Mouse (Mus musculus) forebrain, embryonic 11.5 days (tissue): ENCODE data around the gene Slc11a2. TPM values are rescaled to one million over a fixed set of nuclear protein-coding genes. Genes with fewer than 3 reads are reported as not detected.
"Not testable (repeated sequence)": the region's sequence is repeated elsewhere in the genome, so short reads cannot be mapped to it uniquely, and the experiment has no call there.

Experiments
- ATAC-seq: fragments of 200-750 bp; cut with Nextera tagmentation; replicated peaks from 2 replicates; pipeline ENCODE4 v1.8.0; 2017; ENCODE audit warnings: moderate TSS enrichment; ENCODE audit not compliant: low FRiP score
- DNase-seq: peaks from one replicate; pipeline ENCODE4 v3.0.0-alpha.2; 2017; ENCODE audit warnings: low spot score
- H3K27ac ChIP-seq: fragments of 300-500 bp; sonication (generic); 2 replicates; pipeline ENCODE4 v1.5.1; 2014; ENCODE audit warnings: low read depth, low read length
- H3K27me3 ChIP-seq: fragments of 300-500 bp; sonication (generic); 2 replicates; pipeline ENCODE4 v1.6.1; 2014; ENCODE audit warnings: mild to moderate bottlenecking, low read length, mixed read lengths; ENCODE audit not compliant: control insufficient read depth, insufficient read depth
- H3K36me3 ChIP-seq: fragments of 300-500 bp; sonication (generic); 2 replicates; pipeline ENCODE4 v1.6.1; 2014; ENCODE audit warnings: mild to moderate bottlenecking, low read length, moderate library complexity, mixed read lengths; ENCODE audit not compliant: control insufficient read depth, insufficient read depth
- H3K4me1 ChIP-seq: fragments of 300-500 bp; sonication (generic); replicated peaks from 2 replicates; pipeline ENCODE4 v1.6.1; 2014; ENCODE audit warnings: low read length, mixed read lengths; ENCODE audit not compliant: control insufficient read depth, insufficient read depth
- H3K4me2 ChIP-seq: fragments of 300-500 bp; sonication (generic); 2 replicates; pipeline ENCODE4 v1.6.1; 2014; ENCODE audit warnings: low read depth, mild to moderate bottlenecking, low read length, moderate library complexity, mixed read lengths; ENCODE audit not compliant: severe bottlenecking
- H3K4me3 ChIP-seq: fragments of 300-500 bp; sonication (generic); 2 replicates; pipeline ENCODE4 v1.5.1; 2014; ENCODE audit warnings: low read depth, low read length
- H3K9ac ChIP-seq: fragments of 300-500 bp; sonication (generic); 2 replicates; pipeline ENCODE4 v1.6.1; 2014; ENCODE audit warnings: low read length
- H3K9me3 ChIP-seq: fragments of 300-500 bp; sonication (generic); 2 replicates; pipeline ENCODE4 v1.6.1; 2016; ENCODE audit warnings: low read length, mixed read lengths; ENCODE audit not compliant: control insufficient read depth
- WGBS: fragments of 180-500 bp; shearing (Covaris S2); extraction: QIAGEN DNeasy Blood & Tissue Kit; methylation state at CpG from one replicate; pipeline ENCODE4 v1.1.7; 2014; 5-methylcytosine and 5-hydroxymethylcytosine counted together
- polyA plus RNA-seq: library from polyadenylated mRNA; unstranded; fragments of >200 nt; fragmentation: Nextera tagmentation; extraction: Ambion mirVana; gene quantifications from 2 replicates; pipeline ENCODE4 v1.2.1, GENCODE M21; 2014

The Slc11a2 gene
- polyA plus RNA-seq, 1 experiment from 2014 or later, result 18.0 TPM

DNA sequence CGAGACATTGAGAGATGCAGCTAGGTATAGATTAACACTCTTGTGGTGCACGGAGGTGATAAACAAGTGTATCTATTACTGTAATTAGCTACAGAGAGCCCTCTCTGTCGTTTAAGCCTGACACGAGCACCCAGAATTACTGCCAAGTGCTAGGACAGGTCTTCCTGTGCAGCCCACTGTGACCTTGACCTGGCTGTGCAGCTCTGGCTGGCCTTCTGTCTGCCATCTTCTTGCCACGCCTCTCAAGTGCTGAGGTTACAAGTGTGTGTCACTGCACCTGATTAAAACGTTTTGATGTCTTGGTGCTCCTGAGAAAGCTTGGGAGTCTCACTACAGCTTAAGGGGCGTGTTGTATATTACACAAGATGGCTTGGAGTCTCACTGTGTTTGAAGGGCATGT is 33.8 kb downstream of the Slc11a2 start:
- 84% methylated on average over 7 of the region's 7 CpGs for WGBS
- Histone ChIP-seq H3K36me3 (no peaks in the 10 kb centered on the region; the same call in 1 of the 2 replicates), H3K27me3 (no peaks in the 10 kb centered on the region), H3K9me3 (no peaks in the 10 kb centered on the region), H3K4me2 (no peak overlapping the region), H3K27ac (no peak overlapping the region), H3K9ac (no peak overlapping the region), H3K4me3 (no peak overlapping the region), H3K4me1 (no peaks in the 10 kb centered on the region)
- no peak for ATAC-seq
- DNase-seq, result no peak

DNA sequence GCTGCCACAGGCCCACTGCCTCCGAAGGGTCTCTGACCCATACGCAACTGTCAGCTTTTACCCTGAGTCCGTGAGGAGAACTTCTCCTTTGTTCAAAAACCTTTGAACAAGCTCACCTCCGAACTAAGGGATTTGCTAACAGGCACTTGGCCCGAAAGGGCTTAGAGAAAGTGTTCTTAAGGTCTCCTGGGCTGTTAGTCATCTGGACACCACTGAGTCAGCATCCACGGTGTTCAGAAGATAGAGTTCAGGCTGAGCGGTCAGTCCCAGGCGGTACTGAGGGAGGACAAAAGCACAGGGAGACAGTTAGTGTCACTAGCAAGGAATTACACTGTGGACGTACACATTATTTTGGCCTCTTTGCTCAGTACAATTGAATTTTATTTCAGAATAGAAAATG is 36.0 kb downstream of the Slc11a2 start:
- no peak for ATAC-seq
- no peak overlapping the region for H3K27ac ChIP-seq
- no peaks in the 10 kb centered on the region for H3K36me3 ChIP-seq
- H3K9ac ChIP-seq, result no peak overlapping the region
- no peak overlapping the region for H3K4me3 ChIP-seq
- no peak for DNase-seq
- no peaks in the 10 kb centered on the region for H3K9me3 ChIP-seq
- no peaks in the 10 kb centered on the region for H3K27me3 ChIP-seq
- no peaks in the 10 kb centered on the region for H3K4me1 ChIP-seq
- 60% methylated on average over 9 of the region's 9 CpGs for WGBS
- H3K4me2 ChIP-seq, result no peak overlapping the region

DNA sequence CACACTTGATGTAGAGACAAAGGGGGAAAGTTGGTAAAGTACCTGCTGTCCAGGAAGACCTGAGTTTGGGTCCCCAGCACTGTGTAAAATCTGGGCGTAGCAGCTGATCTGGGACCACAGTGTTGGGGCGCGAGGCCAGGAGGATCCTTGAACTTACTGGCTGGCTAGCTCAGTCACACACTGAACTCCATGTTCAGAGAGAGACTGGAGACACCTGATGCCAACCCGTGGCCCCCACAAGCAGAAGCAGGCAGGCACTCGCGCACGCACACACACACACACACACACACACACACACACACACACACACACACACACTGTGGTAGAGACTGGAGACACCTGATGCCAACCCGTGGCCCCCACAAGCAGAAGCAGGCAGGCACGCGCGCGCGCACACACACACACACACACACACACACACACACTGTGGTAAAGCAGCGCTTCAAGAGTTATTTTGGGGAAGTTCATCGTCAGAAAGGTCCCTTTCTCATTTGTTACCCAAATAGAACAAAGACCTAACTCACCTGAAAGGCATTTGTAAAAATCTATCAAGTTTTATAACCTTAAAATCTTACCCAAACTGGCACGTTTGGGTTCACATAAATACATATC is 36.5 kb downstream of the Slc11a2 start:
- ATAC-seq (no peak), DNase-seq (no peak)
- Histone ChIP-seq H3K4me3 (no peak overlapping the region), H3K4me1 (no peaks in the 10 kb centered on the region), H3K27ac (no peak overlapping the region), H3K4me2 (no peak overlapping the region), H3K36me3 (no peaks in the 10 kb centered on the region), H3K9me3 (no peaks in the 10 kb centered on the region), H3K27me3 (no peaks in the 10 kb centered on the region), H3K9ac (no peak overlapping the region)
- 89% methylated on average over 16 of the region's 16 CpGs for WGBS

DNA sequence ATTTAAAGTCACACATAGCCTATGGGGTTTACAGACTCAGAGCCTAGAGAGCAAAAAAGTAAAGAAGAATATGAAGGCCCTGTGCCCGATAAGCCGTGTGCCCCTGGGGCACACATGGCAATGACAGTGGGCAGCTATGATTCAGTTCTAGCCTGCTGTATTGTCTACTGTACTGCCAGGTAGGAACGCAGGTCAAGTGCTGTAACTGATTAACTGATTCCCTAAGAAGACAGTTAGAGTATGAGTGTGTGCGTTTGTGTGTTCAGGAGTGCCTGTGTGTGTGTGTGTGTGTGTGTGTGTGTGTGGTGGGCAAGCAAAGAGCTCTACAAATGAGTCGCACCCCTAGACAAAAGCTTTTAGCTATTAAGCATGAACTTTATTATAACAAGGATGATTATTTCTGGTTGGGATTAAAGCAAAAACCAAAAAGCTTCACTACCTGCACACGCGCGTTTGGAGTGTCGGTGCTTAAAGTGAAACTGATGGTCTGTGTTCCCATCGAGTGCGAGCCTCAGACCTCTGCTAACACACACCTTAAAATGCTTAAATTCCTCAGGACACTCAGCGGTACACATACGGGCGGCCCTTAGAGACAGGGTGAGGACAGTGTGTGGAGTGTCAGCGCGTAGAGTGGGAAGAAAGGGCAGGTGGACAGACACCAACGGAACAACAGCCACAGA is 37.2 kb downstream of the Slc11a2 start:
- 96% methylated on average over 17 of the region's 17 CpGs for WGBS
- Histone ChIP-seq H3K4me3 (no peak overlapping the region), H3K27ac (no peak overlapping the region), H3K4me1 (no peaks in the 10 kb centered on the region), H3K27me3 (no peaks in the 10 kb centered on the region), H3K4me2 (no peak overlapping the region), H3K9ac (no peak overlapping the region), H3K9me3 (no peaks in the 10 kb centered on the region), H3K36me3 (no peaks in the 10 kb centered on the region)
- ATAC-seq, result no peak
- DNase-seq, result no peak

DNA sequence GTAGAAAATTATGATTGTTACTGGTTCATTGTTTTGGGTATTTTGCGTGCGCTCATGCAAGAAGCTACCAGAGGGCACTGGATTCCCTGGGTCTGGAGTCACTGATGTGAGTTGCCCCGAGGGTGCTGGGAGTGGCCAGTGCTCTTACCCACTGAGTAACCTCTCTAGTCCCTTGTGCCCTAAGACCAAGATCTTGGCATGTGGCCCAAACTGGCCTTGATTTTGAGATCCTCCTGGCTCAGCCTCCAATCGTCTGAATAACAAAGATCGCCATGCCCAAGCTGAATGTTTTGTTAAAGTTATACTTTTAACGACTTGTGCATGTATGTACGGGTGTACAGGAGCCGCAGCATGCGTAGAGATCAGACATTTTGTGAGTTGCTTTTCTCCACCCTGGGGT is 39.2 kb downstream of the Slc11a2 start:
- Histone ChIP-seq H3K9ac (no peak overlapping the region), H3K4me1 (no peaks in the 10 kb centered on the region), H3K4me3 (no peak overlapping the region), H3K27me3 (no peaks in the 10 kb centered on the region), H3K36me3 (no peaks in the 10 kb centered on the region), H3K9me3 (no peaks in the 10 kb centered on the region), H3K4me2 (no peak overlapping the region), H3K27ac (no peak overlapping the region)
- DNase-seq, result no peak
- WGBS, result 91% methylated on average over 9 of the region's 9 CpGs
- no peak for ATAC-seq

DNA sequence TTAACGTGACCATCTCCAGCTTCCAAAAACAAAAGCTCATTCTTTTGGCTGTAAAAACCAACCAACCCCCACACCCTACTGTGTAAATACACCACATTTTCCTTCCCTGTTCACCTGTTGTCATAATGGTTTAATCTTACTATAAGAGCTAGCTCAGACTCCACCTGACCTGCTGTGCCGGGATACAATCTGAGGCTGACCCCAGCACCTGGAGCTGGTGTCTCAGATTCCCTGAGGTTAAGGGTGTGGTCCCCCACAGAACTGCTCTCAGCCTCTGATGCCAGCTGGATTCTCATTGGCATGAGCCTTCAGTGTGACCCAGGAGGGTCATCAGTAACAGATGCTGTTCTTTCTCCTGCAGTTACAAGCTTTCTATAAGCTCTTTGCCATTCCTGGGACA is 44.8 kb downstream of the Slc11a2 start:
- DNase-seq (peak; percentile 44), ATAC-seq (no peak)
- H3K9ac ChIP-seq, result no peak overlapping the region
- H3K36me3 ChIP-seq, result no peaks in the 10 kb centered on the region
- no peaks in the 10 kb centered on the region for H3K4me1 ChIP-seq
- no peaks in the 10 kb centered on the region for H3K27me3 ChIP-seq
- WGBS, result 70% methylated on average over 2 of the region's 2 CpGs
- no peak overlapping the region for H3K4me3 ChIP-seq
- H3K9me3 ChIP-seq, result no peaks in the 10 kb centered on the region
- no peak overlapping the region for H3K4me2 ChIP-seq
- no peak overlapping the region for H3K27ac ChIP-seq

DNA sequence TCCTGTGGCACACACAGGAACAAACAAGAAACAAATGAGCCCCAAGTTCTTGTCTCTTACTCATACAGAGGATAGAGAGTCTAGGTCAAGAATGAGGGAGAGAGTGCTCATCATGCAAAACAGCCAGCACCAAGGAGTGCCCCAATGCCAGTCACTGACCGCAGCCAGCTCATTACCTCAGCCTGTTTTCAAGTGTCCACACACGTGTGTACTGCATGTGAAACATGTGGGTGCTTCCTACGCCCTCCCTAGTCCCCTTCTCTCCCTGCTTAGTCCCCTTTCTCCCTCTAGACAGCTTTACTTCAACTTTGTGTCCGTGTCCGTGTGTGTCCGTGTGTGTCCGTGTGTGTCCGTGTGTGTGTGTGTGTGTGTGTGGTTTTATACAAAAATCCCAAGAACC is 45.2 kb downstream of the Slc11a2 start:
- WGBS, result 91% methylated on average over 8 of the region's 8 CpGs
- DNase-seq, result peak; percentile 23
- no peak for ATAC-seq

DNA sequence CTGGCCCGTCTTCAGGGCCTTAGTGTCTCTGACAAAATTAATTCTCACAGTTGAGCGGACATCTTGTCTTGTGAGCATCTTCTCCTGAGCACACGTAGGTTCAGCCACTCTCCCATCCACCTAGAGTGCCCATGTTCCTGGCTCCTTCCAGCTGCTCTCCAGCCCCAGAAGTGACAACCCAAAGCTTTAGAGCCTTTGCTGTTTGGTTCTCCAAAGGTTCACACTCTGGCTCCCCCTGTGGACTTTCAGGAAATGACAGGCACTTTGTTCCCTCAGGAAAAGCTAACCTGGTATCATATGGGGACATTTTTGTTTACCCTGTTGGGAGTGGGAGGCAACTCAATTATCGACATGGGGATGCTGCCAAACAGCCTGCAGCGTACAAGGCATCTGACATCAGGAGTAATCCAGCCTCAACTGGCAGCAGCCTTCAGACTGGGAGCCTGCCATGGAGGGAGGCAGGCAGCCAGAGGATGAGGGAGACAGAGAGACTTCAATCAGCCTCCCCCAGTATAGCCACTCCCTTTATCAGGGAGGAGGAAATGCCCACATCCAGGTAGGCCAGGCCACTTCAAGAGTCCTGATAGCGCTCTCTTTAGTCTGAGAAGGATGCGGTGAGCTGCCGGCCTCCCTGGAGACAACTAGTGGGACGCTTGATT is 46.9 kb downstream of the Slc11a2 start:
- H3K9ac ChIP-seq, H3K36me3 ChIP-seq, H3K4me1 ChIP-seq, H3K27ac ChIP-seq, ATAC-seq, H3K4me3 ChIP-seq, DNase-seq, H3K27me3 ChIP-seq, H3K9me3 ChIP-seq, H3K4me2 ChIP-seq: not testable (repeated sequence)
- 31% methylated on average over 3 of the region's 9 CpGs for WGBS

More for the DNA sequence above, 45.2 kb downstream of the Slc11a2 start:
- Histone ChIP-seq H3K4me2 (no peak overlapping the region), H3K36me3 (no peaks in the 10 kb centered on the region), H3K9me3 (no peaks in the 10 kb centered on the region), H3K27ac (no peak overlapping the region), H3K27me3 (no peaks in the 10 kb centered on the region), H3K9ac (no peak overlapping the region), H3K4me1 (no peaks in the 10 kb centered on the region), H3K4me3 (no peak overlapping the region)
